Mouse (Mus musculus): ENCODE measurements at regions not wholly inside any gene's neighbourhood (a gene's known extent, or its start where the extent isn't known, plus 50 kb on each side); places are given as distances from the start of the nearest gene placed in this dataset.

DNA sequence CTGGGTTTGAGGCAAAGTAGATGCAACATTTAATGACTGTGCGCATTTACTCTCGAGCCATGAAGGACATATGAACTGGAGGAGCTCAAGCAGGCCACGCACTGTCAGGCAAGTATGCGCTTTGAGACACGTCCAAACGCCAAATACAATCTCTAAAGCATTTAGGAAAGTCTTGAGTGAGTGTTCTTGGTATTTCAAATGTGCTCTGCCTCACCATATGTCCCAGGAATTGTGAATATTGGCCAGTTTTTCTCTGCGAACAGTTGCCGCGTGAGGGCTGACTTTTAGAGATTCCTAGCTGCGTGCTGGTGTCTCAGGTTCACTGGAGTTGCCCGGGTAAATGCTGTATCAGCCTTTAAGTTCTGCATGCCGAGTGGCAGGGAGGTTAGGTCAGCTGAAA is 498.4 kb downstream of the Etnk1 start:
- TF ChIP-seq POLR2A (IDR thresholded peaks at IDR 0.05; ENCODE audit: borderline replicate concordance, extremely low read depth, insufficient read depth, insufficient read length, poor library complexity, severe bottlenecking) (no peak), CTCF (IDR thresholded peaks at IDR 0.05; ENCODE audit: borderline replicate concordance, extremely low read depth, insufficient read depth, insufficient read length) (no peak)

Data from brain, embryonic 14.5 days (tissue).